Mouse (Mus musculus) heart, embryonic 13.5 days (tissue): ENCODE measurements around the gene Rab17. TPM values are rescaled to one million over a fixed set of nuclear protein-coding genes. Genes with fewer than 3 reads are reported as not detected.

Source experiments
- polyA plus RNA-seq: library from polyadenylated mRNA; unstranded; fragments of >200 nt; fragmentation: Nextera tagmentation; extraction: Ambion mirVana; gene quantifications from 2 replicates; pipeline ENCODE4 v1.2.1, GENCODE M21; 2015

Rab17 gene
- polyA plus RNA-seq, 1 experiment from 2014 or later = 0.57 TPM

Other genes starting within 250 kb of the Rab17 start
- gene Col6a3, start 125.7 kb downstream of the Rab17 start, polyA plus RNA-seq = 12.4 and 13.0 TPM in 2 replicates
- gene Mlph, start 54.6 kb downstream of the Rab17 start, polyA plus RNA-seq = 0.04 and 0.40 TPM in 2 replicates
- not detected in 2 replicates for gene Prlh, start 16.6 kb downstream of the Rab17 start, polyA plus RNA-seq
- 122 and 137 TPM in 2 replicates for gene Lrrfip1, start 29.1 kb upstream of the Rab17 start, polyA plus RNA-seq
- gene Rbm44, start 175.4 kb upstream of the Rab17 start, polyA plus RNA-seq = 2.1 and 2.3 TPM in 2 replicates
- 25.8 and 31.3 TPM in 2 replicates for gene Ramp1, start 210.2 kb upstream of the Rab17 start, polyA plus RNA-seq